Mouse (Mus musculus) erythroblast, embryonic 14.5 days (primary cell): ENCODE data around the gene Skida1. TPM values are rescaled to one million over a fixed set of nuclear protein-coding genes. Genes with fewer than 3 reads are reported as not detected.

Experiments
- H3K27me3 ChIP-seq: 2 replicates; pipeline ENCODE4 v1.6.1; 2012; ENCODE audit warnings: inconsistent platforms; ENCODE audit not compliant: control insufficient read depth
- H3K36me3 ChIP-seq: 2 replicates; pipeline ENCODE4 v1.6.1; 2012; ENCODE audit warnings: mild to moderate bottlenecking, inconsistent platforms; ENCODE audit not compliant: control insufficient read depth
- H3K4me1 ChIP-seq: 2 replicates; pipeline ENCODE4 v1.6.1; 2012; ENCODE audit warnings: inconsistent platforms; ENCODE audit not compliant: control insufficient read depth
- H3K4me3 ChIP-seq: replicated peaks from 2 replicates; pipeline ENCODE3; 2012; ENCODE audit warnings: moderate library complexity, mild to moderate bottlenecking, inconsistent platforms
- H3K9me3 ChIP-seq: 2 replicates; pipeline ENCODE4 v1.6.1; 2012; ENCODE audit warnings: low read length, inconsistent platforms, mixed read lengths; ENCODE audit not compliant: control insufficient read depth
- GATA1 ChIP-seq: IDR thresholded peaks from 2 replicates; pipeline ENCODE4 v1.6.1; 2012; ENCODE audit warnings: low read length, inconsistent platforms, mixed read lengths
- TAL1 ChIP-seq: IDR thresholded peaks from 3 replicates; pipeline ENCODE4 v1.6.1; 2012; ENCODE audit warnings: low read length, inconsistent platforms, mixed read lengths
- polyA plus RNA-seq: library from polyadenylated mRNA; stranded (reverse); fragments of >175 nt; gene quantifications from 2 replicates; pipeline ENCODE4 v1.2.3, GENCODE M21; 2012

The Skida1 gene
- polyA plus RNA-seq, 1 experiment, result not detected

DNA sequence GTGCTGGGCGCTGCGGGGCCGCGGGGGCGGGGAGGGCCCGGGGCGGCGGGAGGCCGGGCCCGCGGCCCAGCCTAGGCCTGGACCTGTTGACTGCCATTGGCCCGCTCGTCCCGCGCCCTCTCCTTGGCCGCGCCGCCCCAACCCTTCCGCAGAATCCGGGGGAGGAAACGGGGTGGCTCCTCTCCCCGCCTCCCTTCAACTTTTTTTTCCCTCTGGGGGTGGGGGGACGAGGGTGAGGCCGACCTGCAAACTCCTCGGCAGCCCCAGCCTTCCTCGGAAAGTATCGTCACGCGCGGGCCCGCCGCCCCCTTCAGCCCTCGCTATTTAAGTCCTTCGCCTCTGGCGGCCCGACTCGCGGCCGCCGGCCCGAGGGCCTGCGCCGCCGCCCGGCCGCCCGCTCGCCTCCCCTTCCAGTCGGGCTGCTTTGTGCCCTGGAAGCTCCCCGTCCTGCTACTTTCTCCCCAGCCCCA, 8.0 kb upstream of the Skida1 start:
- peak overlapping the region; percentile 95 for H3K4me3 ChIP-seq
- no peak for TF ChIP-seq GATA1
- TF ChIP-seq TAL1, result no peak
- H3K9me3 ChIP-seq, result no peaks in the 10 kb centered on the region
- H3K36me3 ChIP-seq, result no peaks in the 10 kb centered on the region
- peaks cover 38% of the 10 kb centered on the region for H3K27me3 ChIP-seq
- peaks cover 38% of the 10 kb centered on the region for H3K4me1 ChIP-seq

DNA sequence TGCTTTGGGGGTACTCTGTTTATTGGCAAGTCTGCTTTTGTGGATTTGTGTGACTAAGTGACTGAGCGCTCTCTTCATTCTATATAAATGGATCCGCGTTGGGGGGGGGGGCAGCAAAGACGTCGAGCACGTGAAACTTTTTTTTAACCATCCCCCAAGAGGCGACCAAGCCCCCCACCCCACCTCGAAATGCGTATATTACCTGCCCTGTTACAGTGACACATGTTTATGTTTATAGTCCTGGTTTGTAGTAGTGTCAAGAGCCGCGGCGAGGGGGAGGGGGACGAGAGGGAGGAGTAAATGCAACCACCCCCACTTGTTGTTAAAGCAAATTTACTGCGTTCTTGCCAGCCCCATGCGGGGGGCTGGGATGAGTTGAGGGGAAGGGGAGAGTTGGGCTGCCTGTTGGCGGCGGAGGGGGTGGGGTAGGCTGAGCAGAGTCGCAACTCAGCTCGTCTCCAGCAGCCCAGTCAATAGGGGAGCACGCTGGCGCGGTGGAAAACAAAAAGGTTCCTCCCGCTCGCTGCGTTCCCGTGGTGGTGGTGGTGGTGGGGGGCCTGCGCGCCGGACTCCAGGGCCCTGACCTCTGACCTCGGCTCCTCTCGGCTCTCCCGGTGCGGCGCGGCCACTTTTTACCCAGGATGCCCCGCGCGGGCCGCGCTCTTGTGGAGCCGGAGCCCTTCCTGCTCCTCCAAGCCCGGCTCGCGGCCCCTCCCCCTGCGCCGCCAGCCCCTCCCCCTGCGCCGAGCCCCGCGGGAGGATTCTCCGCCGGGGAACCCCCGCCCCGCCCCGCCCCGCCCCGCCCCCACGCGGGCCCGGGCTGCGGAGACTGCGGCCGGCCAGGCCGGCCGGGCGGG, 7.3 kb upstream of the Skida1 start:
- H3K4me3 ChIP-seq, result peak overlapping the region; percentile 95
- TF ChIP-seq GATA1, result no peak
- TF ChIP-seq TAL1, result no peak
- H3K27me3 ChIP-seq, result peaks cover 45% of the 10 kb centered on the region
- H3K36me3 ChIP-seq, result no peaks in the 10 kb centered on the region
- no peaks in the 10 kb centered on the region for H3K9me3 ChIP-seq
- peaks cover 38% of the 10 kb centered on the region for H3K4me1 ChIP-seq

DNA sequence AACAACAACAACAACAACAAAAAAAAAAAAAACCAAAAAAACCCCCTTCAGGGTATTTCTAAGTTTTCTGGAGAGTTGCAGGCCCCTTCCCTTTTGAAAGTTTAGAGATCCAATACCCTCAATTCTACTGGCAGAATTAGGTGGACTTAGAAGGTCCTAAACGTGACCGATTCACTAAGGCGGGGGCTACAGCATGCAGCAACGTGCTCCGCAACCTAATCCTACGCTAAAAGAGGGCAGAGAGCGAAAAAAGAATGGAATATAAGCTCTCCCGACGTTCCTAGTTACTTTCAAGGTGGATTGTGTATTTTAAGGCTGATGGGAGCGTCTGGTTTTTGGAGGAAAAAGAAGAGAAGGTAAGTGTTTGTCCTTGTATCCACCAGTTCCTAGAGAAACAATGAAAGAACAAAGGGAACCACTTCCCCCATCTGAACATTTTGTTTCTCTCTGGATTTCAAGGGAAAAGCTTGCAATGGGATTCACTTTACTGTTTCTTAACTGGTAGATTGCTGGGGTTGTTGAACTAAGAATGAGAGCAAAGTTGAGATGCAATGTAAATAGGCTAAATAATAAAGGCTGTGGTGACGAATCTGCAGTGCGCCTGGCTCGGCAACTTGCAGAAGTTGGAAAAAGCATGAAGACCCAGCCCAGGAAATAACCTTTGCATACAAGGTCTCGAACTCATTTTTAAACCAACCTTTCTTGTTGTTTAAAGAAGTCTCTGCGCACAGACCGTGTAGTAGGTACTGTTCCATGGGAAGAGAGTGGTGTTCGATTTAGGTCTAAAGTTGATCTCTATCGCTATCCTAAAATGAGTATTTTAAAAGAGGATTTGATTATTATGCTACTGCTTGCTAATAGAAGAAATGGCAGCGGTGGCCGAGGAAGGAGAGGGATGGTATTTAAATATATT, 6.4 kb upstream of the Skida1 start, which contains the start of gene Mllt10:
TSS of gene Mllt10 (plus strand) at position 222 of the 913 bp plus-strand sequence.
- H3K4me1 ChIP-seq, result peaks cover 38% of the 10 kb centered on the region
- H3K27me3 ChIP-seq, result peaks cover 54% of the 10 kb centered on the region
- no peaks in the 10 kb centered on the region; the same call in 1 of the 2 replicates for H3K9me3 ChIP-seq
- H3K4me3 ChIP-seq, result peak within 1 kb of the TSS; percentile 95
- TF ChIP-seq GATA1, result no peak
- no peak for TF ChIP-seq TAL1
- H3K36me3 ChIP-seq, result no peaks in the 10 kb centered on the region

DNA sequence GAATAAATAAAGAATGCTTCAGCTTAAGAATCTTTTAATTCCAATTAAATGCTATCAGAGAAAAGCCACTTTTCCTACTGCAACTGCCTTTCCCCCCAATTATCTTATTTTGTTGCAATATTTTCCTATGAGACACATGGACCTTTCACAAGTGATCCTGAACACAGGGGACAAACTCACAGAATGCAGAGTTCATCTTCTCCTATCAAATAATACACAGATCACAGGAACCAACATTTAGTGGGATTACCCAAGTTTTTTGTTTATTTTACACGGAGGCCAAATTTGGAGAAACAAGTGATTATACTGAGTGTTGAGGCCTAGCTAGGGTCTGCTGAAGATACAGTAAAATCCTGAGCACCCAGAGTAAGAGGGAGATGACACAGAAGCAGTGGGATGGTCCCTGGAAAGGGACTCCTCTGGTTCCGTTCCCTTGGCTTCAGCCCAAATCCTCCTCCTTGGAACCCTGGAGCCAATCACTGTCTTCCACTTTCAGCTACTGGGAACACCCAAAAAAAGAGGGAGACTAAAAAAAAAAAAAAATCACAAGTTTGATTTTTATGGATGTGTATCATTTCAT, 5.2 kb upstream of the Skida1 start:
- no peak overlapping the region for H3K4me3 ChIP-seq
- H3K4me1 ChIP-seq, result peaks cover 37% of the 10 kb centered on the region
- peaks cover 66% of the 10 kb centered on the region for H3K27me3 ChIP-seq
- TF ChIP-seq TAL1 (no peak), GATA1 (no peak)
- no peaks in the 10 kb centered on the region for H3K36me3 ChIP-seq
- peaks cover 2% of the 10 kb centered on the region; the same call in 1 of the 2 replicates for H3K9me3 ChIP-seq

DNA sequence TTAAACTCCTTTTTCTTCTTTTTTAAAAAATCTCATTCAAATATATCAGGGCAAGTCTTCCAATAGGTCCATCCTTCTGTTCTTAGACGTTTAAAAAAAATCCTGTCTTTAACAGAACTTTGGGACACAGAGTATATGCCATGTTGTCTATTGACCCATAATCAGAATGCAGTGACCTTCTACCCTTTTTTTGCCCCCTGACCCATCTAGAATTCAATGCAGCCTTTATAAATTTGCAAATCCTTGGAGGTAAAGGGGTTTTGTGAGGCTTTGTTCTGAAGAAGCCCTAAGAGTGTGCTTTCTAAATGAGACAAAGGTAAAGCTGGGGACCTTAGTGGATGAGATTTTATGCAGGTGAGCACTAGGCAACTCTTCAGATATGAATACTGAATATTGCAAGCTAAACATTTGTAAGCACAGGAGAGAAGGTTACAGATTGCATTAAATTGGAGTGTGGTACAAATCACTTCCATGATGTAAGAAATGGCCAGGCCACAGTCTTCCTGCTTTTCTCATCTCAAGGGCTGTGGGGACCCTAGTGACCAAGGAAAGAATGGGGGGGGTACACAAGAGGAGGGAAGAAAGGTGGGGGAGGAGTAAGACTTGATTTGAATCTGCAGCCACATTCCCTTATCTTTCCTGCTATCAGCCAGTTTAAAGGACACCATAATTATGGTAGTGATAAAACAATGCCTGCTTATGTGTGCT, 4.5 kb upstream of the Skida1 start:
- peaks cover 72% of the 10 kb centered on the region for H3K27me3 ChIP-seq

DNA sequence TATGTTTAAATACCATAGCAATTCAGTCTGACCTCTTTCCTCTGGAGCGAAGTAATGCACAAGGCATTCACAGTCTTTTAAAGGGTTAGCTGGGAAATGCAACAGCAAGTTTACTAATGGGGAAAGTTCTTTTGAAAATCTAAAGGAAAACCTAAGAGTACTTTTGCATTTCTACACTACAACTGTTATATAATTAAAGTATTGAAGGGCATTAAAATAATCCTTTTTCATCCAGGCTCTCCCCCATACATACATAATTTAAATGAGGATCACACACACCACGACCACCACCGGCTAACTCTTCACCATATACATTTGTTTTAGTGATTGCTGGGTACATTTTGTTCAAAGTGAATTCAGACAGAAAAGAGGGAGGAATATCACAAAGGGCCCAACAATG, 3.7 kb upstream of the Skida1 start:
- peaks cover 81% of the 10 kb centered on the region for H3K27me3 ChIP-seq
- no peak for TF ChIP-seq TAL1
- no peak for TF ChIP-seq GATA1

More for the DNA sequence above, 4.5 kb upstream of the Skida1 start:
- TF ChIP-seq TAL1 (no peak), GATA1 (no peak)
- H3K9me3 ChIP-seq, result peaks cover 2% of the 10 kb centered on the region; the same call in 1 of the 2 replicates
- H3K4me1 ChIP-seq, result peaks cover 34% of the 10 kb centered on the region
- H3K36me3 ChIP-seq, result no peaks in the 10 kb centered on the region
- no peak overlapping the region for H3K4me3 ChIP-seq

DNA sequence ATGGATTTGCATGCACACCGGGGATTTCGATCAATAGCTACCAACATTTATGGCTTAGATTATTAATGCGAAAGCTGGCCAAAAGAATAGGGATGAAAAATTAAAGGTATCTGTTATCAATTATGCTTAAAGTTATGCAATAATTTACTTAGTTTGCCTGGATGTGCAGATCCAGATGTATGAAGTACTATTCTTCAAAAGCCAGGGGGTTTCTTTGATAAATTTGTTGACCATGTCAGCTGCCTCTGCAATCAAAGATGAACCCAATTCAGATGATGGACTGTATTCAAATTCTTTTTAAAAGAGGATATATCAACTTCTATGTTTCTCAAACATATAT, 3.0 kb upstream of the Skida1 start:
- Histone ChIP-seq H3K27me3 (peaks cover 88% of the 10 kb centered on the region), H3K4me1 (peaks cover 35% of the 10 kb centered on the region), H3K4me3 (no peak overlapping the region), H3K9me3 (peaks cover 8% of the 10 kb centered on the region), H3K36me3 (no peaks in the 10 kb centered on the region)
- no peak for TF ChIP-seq GATA1
- no peak for TF ChIP-seq TAL1

More for the DNA sequence above, 3.7 kb upstream of the Skida1 start:
- H3K36me3 ChIP-seq, result no peaks in the 10 kb centered on the region
- peaks cover 4% of the 10 kb centered on the region; the same call in 1 of the 2 replicates for H3K9me3 ChIP-seq
- peaks cover 34% of the 10 kb centered on the region for H3K4me1 ChIP-seq
- H3K4me3 ChIP-seq, result no peak overlapping the region

DNA sequence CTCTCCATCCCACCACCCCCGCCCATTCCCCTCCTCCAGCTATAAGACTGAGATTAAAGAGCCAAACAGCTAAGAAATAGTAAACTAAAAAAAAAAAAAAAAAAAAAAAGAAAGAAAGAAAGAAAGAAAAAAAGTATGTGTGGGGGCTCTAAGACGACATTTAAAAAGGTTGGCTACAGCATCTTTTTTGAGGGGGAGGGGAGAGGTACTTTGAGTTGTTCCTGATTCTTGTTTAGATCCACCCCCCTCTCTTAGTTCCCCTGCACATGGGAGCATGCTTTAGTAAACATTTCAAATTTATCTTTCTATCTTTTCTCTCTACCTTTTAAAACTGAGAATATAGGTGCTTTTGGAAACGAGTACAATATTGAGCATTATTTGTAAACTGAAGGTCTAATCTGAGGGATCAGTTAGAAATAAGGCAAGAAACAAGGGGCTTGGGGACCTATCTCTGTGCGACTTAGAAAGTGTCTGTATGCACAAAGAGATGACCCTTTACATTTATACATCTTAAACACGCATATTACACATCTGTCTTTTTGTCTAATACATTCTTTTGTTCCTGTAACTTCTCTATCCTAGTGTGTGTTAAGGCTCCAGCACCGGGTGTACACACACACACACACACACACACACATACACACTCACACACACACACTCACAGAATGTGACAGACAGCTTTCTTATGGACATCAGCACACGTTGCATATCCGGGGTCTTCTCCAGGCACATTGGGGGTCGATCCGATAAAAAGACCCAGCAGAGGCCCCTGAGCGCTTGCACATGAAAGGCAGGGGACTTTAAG, 2.4 kb upstream of the Skida1 start:
- Histone ChIP-seq H3K4me3 (no peak overlapping the region), H3K36me3 (no peaks in the 10 kb centered on the region), H3K27me3 (peaks cover 94% of the 10 kb centered on the region), H3K4me1 (peaks cover 40% of the 10 kb centered on the region), H3K9me3 (peaks cover 10% of the 10 kb centered on the region)
- TF ChIP-seq TAL1, result no peak
